Mouse (Mus musculus): ENCODE measurements around the gene 1700084M14Rik.
"Not testable (repeated sequence)": the region's sequence is repeated elsewhere in the genome, so short reads cannot be mapped to it uniquely, and the experiment has no call there.

The 1700084M14Rik gene

GRCm38 (mm10) chrX:91575811-91576210 lies at the start of gene 1700084M14Rik:
Gene 1700084M14Rik, minus strand, starts transcription at chrX:91575911.
- not testable (repeated sequence) for DNase-seq
